Mouse (Mus musculus): ENCODE results near the gene Chrna9.

DNA sequence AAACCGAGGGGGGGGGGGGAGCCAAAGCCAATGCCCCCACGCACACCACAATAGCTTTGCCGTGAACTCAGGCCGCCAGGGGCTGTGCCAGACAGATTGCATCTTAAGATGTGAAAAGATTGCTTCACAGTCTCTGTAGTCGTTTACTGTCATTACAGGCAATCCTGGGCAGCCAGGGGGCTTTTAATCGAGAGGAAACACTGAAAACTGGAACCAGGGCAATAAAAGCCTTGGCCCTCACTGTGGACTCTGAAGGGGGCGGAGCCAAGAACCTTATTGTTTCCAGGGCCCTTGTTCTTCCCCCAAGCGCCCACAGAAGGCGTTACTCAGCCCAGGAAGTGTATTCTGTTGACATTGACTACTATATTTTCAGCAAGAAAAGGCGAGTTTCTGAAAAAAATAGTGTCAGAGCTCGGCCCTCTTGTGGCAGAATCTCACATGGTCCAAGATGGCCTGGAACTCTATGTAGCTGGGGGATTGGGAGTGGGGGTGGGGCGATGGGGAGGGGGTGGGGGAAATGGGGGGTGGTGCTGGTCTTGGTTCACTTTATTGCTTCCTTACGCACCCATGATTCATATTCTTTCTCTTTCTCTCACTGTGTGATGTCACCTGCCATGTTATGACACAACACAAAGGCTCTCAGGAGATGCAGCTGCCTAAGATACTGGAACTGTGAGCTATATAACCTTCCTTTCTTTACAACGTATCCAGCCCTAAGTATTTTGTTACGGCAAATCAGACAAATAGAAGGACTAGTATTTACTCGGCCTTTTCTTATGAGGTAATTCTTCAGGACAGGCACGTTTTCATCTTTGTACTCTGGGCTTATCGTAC is 16.2 kb downstream of the Chrna9 start:
- no peak for TF ChIP-seq CTCF (IDR thresholded peaks at IDR 0.05; ENCODE audit: low read depth)
- TF ChIP-seq EP300 (IDR thresholded peaks at IDR 0.05; ENCODE audit: low read depth) = no peak
